Mouse (Mus musculus): Measurements from ENCODE around the gene Chmp3. TPM values are rescaled to one million over a fixed set of nuclear protein-coding genes. Genes with fewer than 3 reads are reported as not detected.

The Chmp3 gene
- total and polyA plus RNA-seq, 2 experiments from 2014 or later, result 46.1 to 62.5 TPM

DNA sequence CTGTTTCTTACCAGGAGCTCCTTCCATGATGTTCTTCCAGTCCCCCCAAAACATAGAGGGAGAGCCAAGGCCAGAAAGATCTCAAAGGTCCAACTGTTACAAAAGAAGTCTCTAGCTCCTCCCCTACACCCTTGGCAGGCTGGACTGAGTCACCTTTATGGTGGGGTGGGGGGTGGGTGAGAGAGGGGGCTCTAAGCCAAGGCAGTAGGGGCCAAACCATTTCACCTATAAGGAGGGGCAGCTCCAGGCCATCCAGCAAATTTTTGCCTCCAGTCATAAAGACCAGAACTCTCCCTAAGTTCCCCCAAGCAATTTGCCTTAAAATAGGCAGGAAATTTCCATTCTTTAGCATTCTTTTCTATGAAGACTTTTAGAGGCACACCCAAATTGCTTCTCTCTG lies 65.4 kb downstream of the Chmp3 start:
- ATAC-seq (ENCODE audit: insufficient read depth, low read depth) (no peak), DNase-seq (ENCODE audit: low spot score) (no peak)
- H3K9ac ChIP-seq (replicated peaks; ENCODE audit: low read depth, low read length), result no peak overlapping the region
- H3K4me3 ChIP-seq (ENCODE audit: low read depth, low read length), result no peak overlapping the region
- H3K4me1 ChIP-seq (ENCODE audit: control insufficient read depth, insufficient read depth), result no peaks in the 10 kb centered on the region
- TF ChIP-seq EP300 (IDR thresholded peaks at IDR 0.05; ENCODE audit: low read depth), result no peak
- TF ChIP-seq CTCF (IDR thresholded peaks at IDR 0.05; ENCODE audit: low read depth), result no peak
- H3K27me3 ChIP-seq (ENCODE audit: control insufficient read depth, insufficient read depth, low read length), result no peaks in the 10 kb centered on the region
- peaks cover 84% of the 10 kb centered on the region for H3K36me3 ChIP-seq (replicated peaks; ENCODE audit: control insufficient read depth, insufficient read depth, low read length)
- no peaks in the 10 kb centered on the region for H3K9me3 ChIP-seq (replicated peaks; ENCODE audit: control insufficient read depth, low read length)
- no peak overlapping the region for H3K4me2 ChIP-seq (ENCODE audit: low read depth, low read length)
- H3K27ac ChIP-seq (ENCODE audit: low read depth), result no peak overlapping the region

DNA sequence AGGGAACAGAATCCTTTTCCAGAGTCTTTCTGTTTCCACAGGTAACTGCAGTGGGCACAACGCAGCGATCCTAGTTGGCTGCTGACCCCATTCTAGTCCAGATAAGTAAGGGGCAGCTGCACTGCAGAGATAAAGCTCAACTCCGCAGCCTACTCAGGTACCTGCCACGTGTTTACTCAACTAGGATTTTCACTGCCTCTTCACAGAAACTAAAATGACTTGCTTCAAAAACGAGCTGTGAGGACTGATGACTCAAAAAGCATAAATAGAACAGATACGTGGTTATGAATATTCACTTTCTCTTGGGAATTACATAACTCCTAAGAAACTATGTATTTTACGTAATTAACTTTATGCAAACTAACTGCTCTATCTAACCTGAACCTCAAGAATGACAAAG lies 66.4 kb downstream of the Chmp3 start:
- Histone ChIP-seq H3K36me3 (replicated peaks; ENCODE audit: control insufficient read depth, insufficient read depth, low read length) (peaks cover 83% of the 10 kb centered on the region), H3K27ac (ENCODE audit: low read depth) (no peak overlapping the region), H3K9ac (replicated peaks; ENCODE audit: low read depth, low read length) (no peak overlapping the region), H3K4me1 (ENCODE audit: control insufficient read depth, insufficient read depth) (no peaks in the 10 kb centered on the region), H3K4me2 (ENCODE audit: low read depth, low read length) (no peak overlapping the region), H3K9me3 (replicated peaks; ENCODE audit: control insufficient read depth, low read length) (no peaks in the 10 kb centered on the region), H3K27me3 (ENCODE audit: control insufficient read depth, insufficient read depth, low read length) (no peaks in the 10 kb centered on the region), H3K4me3 (ENCODE audit: low read depth, low read length) (no peak overlapping the region)
- 70% methylated on average over 7 of the region's 7 CpGs for WGBS
- DNase-seq (ENCODE audit: low spot score), result no peak
- no peak for ATAC-seq (ENCODE audit: insufficient read depth, low read depth)
- TF ChIP-seq EP300 (IDR thresholded peaks at IDR 0.05; ENCODE audit: low read depth) (no peak), CTCF (IDR thresholded peaks at IDR 0.05; ENCODE audit: low read depth) (no peak)

DNA sequence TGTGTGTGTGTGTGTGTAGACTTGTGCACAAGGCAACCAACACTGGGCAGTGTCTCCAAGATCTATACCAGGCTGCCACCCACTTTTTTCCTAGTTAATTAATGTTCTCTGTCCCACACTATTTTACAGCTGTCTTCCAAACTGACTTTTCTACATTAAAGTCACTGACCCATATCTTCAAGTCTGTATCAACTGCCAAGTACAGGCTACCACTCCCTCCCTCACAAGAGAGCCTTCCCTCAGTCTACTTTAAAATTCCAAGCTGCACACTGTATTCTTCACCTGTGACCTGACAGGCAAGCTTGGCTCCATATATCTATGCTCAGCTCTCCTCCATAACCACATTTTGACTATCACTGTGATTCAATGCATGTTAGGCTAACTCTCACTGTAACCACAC lies 69.6 kb downstream of the Chmp3 start:
- H3K9me3 ChIP-seq (replicated peaks; ENCODE audit: control insufficient read depth, low read length), result no peaks in the 10 kb centered on the region
- DNase-seq (ENCODE audit: low spot score) (no peak), ATAC-seq (ENCODE audit: insufficient read depth, low read depth) (no peak)
- no peak overlapping the region for H3K4me2 ChIP-seq (ENCODE audit: low read depth, low read length)
- H3K4me3 ChIP-seq (ENCODE audit: low read depth, low read length), result no peak overlapping the region
- no peak overlapping the region for H3K27ac ChIP-seq (ENCODE audit: low read depth)
- TF ChIP-seq CTCF (IDR thresholded peaks at IDR 0.05; ENCODE audit: low read depth) (no peak), EP300 (IDR thresholded peaks at IDR 0.05; ENCODE audit: low read depth) (no peak)
- H3K9ac ChIP-seq (replicated peaks; ENCODE audit: low read depth, low read length), result no peak overlapping the region
- H3K4me1 ChIP-seq (ENCODE audit: control insufficient read depth, insufficient read depth), result no peaks in the 10 kb centered on the region
- H3K27me3 ChIP-seq (ENCODE audit: control insufficient read depth, insufficient read depth, low read length), result no peaks in the 10 kb centered on the region
- H3K36me3 ChIP-seq (replicated peaks; ENCODE audit: control insufficient read depth, insufficient read depth, low read length), result peaks cover 78% of the 10 kb centered on the region

DNA sequence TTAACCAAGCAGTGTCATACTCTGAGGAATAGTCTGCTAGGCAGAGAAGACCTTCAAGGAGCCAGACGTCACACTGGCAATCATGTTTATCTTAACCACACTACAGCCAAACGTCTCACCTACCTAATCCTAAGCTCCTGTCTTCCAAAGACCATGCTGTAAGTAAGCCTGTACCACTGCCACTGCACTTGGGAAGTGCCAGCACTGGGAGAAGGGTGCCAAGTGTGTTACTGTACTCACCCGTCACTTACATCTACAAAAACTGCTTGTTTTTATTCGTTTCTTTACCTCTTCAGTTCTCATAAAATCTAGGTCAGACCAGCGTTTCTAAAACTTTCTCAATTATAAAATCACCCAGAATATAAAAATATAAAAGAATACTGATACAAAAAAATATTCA lies 73.4 kb downstream of the Chmp3 start:
- Histone ChIP-seq H3K4me2 (ENCODE audit: low read depth, low read length) (no peak overlapping the region), H3K4me3 (ENCODE audit: low read depth, low read length) (no peak overlapping the region), H3K36me3 (replicated peaks; ENCODE audit: control insufficient read depth, insufficient read depth, low read length) (peaks cover 70% of the 10 kb centered on the region), H3K27ac (ENCODE audit: low read depth) (no peak overlapping the region), H3K27me3 (ENCODE audit: control insufficient read depth, insufficient read depth, low read length) (no peaks in the 10 kb centered on the region), H3K9ac (replicated peaks; ENCODE audit: low read depth, low read length) (no peak overlapping the region), H3K9me3 (replicated peaks; ENCODE audit: control insufficient read depth, low read length) (no peaks in the 10 kb centered on the region), H3K4me1 (ENCODE audit: control insufficient read depth, insufficient read depth) (no peaks in the 10 kb centered on the region)
- WGBS, result 58% methylated on average over 5 of the region's 5 CpGs
- DNase-seq (ENCODE audit: low spot score), result no peak
- no peak for TF ChIP-seq CTCF (IDR thresholded peaks at IDR 0.05; ENCODE audit: low read depth)
- TF ChIP-seq EP300 (IDR thresholded peaks at IDR 0.05; ENCODE audit: low read depth), result no peak
- no peak for ATAC-seq (ENCODE audit: insufficient read depth, low read depth)

DNA sequence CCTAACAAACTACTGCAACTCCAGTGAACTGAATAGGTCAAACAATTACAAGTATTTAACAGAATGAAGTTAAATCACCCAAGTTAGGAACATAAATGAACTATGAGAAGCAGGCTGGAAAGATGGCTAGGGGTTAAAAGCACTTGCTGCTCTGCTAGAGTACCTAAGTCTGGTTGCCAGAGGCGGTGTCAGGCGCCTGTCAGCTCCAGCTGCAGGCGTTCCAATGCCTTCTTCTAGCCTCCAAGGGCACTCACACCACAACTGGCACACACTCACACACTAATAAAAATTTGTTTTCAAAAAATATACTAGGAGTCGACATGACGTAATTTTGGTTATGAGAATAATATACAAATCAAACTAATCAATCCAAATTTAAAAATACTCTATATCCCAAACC lies 78.0 kb downstream of the Chmp3 start:
- H3K9me3 ChIP-seq (replicated peaks; ENCODE audit: control insufficient read depth, low read length), result no peaks in the 10 kb centered on the region
- H3K9ac ChIP-seq (replicated peaks; ENCODE audit: low read depth, low read length), result no peak overlapping the region
- TF ChIP-seq EP300 (IDR thresholded peaks at IDR 0.05; ENCODE audit: low read depth) (no peak), CTCF (IDR thresholded peaks at IDR 0.05; ENCODE audit: low read depth) (no peak)
- no peaks in the 10 kb centered on the region for H3K27me3 ChIP-seq (ENCODE audit: control insufficient read depth, insufficient read depth, low read length)
- no peaks in the 10 kb centered on the region for H3K4me1 ChIP-seq (ENCODE audit: control insufficient read depth, insufficient read depth)
- no peak for DNase-seq (ENCODE audit: low spot score)
- no peak overlapping the region for H3K27ac ChIP-seq (ENCODE audit: low read depth)
- H3K36me3 ChIP-seq (replicated peaks; ENCODE audit: control insufficient read depth, insufficient read depth, low read length), result peaks cover 59% of the 10 kb centered on the region
- H3K4me3 ChIP-seq (ENCODE audit: low read depth, low read length), result no peak overlapping the region
- no peak overlapping the region for H3K4me2 ChIP-seq (ENCODE audit: low read depth, low read length)
- 56% methylated on average over 5 of the region's 5 CpGs for whole genome bisulfite sequencing
- no peak for ATAC-seq (ENCODE audit: insufficient read depth, low read depth)

DNA sequence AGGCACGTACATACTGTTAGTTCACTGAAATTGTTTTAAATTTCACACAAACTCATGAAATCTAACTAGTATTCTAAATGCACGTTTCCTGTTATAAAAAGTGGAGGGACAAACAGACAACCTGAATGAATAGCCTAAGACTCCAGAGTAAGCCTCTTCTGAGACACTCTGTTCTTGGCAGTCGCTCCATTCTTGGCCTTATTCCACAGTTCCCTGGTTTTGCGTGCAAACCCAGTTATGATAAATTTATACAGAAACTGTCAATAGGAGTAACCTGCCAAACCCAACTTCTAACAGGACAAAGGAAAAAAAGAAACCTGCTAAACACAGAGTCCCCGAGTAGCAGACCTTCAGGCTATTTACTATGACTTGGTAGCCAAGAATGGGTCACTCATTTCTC lies 78.4 kb downstream of the Chmp3 start:
- TF ChIP-seq EP300 (IDR thresholded peaks at IDR 0.05; ENCODE audit: low read depth) (no peak), CTCF (IDR thresholded peaks at IDR 0.05; ENCODE audit: low read depth) (no peak)
- WGBS, result 60% methylated on average over 5 of the region's 5 CpGs
- H3K9ac ChIP-seq (replicated peaks; ENCODE audit: low read depth, low read length), result no peak overlapping the region
- no peaks in the 10 kb centered on the region for H3K27me3 ChIP-seq (ENCODE audit: control insufficient read depth, insufficient read depth, low read length)
- H3K4me3 ChIP-seq (ENCODE audit: low read depth, low read length), result no peak overlapping the region
- H3K36me3 ChIP-seq (replicated peaks; ENCODE audit: control insufficient read depth, insufficient read depth, low read length), result peaks cover 58% of the 10 kb centered on the region
- ATAC-seq (ENCODE audit: insufficient read depth, low read depth) (no peak), DNase-seq (ENCODE audit: low spot score) (no peak)
- H3K9me3 ChIP-seq (replicated peaks; ENCODE audit: control insufficient read depth, low read length), result no peaks in the 10 kb centered on the region
- no peak overlapping the region for H3K27ac ChIP-seq (ENCODE audit: low read depth)
- no peaks in the 10 kb centered on the region for H3K4me1 ChIP-seq (ENCODE audit: control insufficient read depth, insufficient read depth)
- H3K4me2 ChIP-seq (ENCODE audit: low read depth, low read length), result no peak overlapping the region

Measured in heart, postnatal 0 days (tissue).